Comparison of ENCODE assay signal across 8 mouse cellular contexts in the genomic region with DNA sequence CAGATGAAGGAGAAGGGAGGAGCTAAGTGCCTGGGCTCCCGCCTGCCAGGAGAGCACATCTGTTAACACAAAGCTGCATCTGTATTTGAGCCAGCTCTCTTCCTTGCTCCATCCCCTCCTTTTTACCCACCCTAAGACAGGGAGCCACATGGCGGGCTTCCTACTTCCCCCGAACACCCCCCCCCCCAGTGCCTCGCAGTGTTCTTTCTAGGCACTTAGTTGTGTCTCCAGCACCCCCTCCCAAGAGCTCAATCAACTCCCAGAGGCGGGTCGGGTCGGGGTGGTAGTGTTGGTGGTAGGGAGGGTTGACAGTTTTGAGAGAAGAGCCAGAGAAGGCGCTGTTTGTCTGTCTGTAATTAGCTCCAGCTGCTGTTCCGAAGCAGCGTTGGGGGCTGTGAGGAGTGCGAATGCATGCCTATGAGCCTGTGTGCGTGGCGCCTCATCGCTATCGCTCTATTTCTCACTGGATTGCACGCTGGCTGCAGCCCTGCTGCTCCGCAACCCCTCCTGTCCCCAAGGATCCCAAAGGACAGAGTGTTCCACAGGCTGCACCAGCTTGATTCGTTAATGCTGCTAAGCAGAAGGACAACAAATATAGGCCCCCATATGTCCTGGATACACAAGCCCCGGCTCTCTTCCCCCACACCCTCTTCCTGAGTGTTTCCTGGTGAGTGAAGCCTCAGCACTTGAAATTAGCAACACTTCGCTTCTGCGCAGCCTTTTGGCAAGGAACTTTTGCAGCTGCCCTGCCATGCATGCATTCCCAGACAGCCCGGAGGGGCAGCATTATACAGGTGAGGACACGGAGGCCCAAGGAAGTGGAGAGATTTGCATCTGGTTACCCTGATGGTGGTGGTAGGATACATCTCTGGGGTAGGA. TPM values are rescaled to one million over a fixed set of nuclear protein-coding genes. Genes with fewer than 3 reads are reported as not detected.
DNase-seq lines count a peak whose midpoint lies in the region; ATAC-seq and TF ChIP-seq lines count a peak whose summit lies in the region.

No protein-coding gene starts in this region.

- no peaks in the 10 kb centered on the region for H3K9me3 ChIP-seq in forebrain, postnatal 0 days (ENCODE audit: low read length)
- no peaks in the 10 kb centered on the region for H3K9me3 ChIP-seq in intestine, postnatal 0 days (ENCODE audit: control insufficient read depth)

- H3K4me3 ChIP-seq in gastrocnemius, adult 2 months, result peak overlapping the region; percentile 57
- peak overlapping the region; percentile 28 for H3K4me3 ChIP-seq in forebrain, postnatal 0 days (ENCODE audit: low read depth, low read length)
- H3K4me3 ChIP-seq in intestine, postnatal 0 days (ENCODE audit: low read depth, low read length), result no peak overlapping the region
- H3K4me3 ChIP-seq in olfactory bulb, adult 2 months (ENCODE audit: insufficient read depth, low read depth, low read length), result peak overlapping the region; percentile 37

- H3K36me3 ChIP-seq in forebrain, postnatal 0 days (ENCODE audit: insufficient read depth), result no peaks in the 10 kb centered on the region
- H3K36me3 ChIP-seq in intestine, postnatal 0 days (ENCODE audit: control insufficient read depth, insufficient read depth), result no peaks in the 10 kb centered on the region

- TF ChIP-seq CTCF in gastrocnemius, adult 2 months (IDR thresholded peaks at IDR 0.05), result no peak
- no peak for TF ChIP-seq CTCF in forebrain, postnatal 0 days (IDR thresholded peaks at IDR 0.05; ENCODE audit: low read depth)
- TF ChIP-seq CTCF in intestine, postnatal 0 days (IDR thresholded peaks at IDR 0.05; ENCODE audit: low read depth), result no peak
- no peak for TF ChIP-seq CTCF in olfactory bulb, adult 2 months (IDR thresholded peaks at IDR 0.05; ENCODE audit: insufficient read depth, low read depth, low read length)

- peak; percentile 88 for ATAC-seq in forebrain, postnatal 0 days
- no peak for ATAC-seq in intestine, postnatal 0 days

- H3K4me2 ChIP-seq in forebrain, postnatal 0 days (ENCODE audit: low read depth), result peak overlapping the region; percentile 51
- peak overlapping the region; percentile 38 for H3K4me2 ChIP-seq in intestine, postnatal 0 days (replicated peaks; ENCODE audit: low read depth)

- H3K27ac ChIP-seq in gastrocnemius, adult 2 months, result peak overlapping the region; percentile 48; the same call in 1 of the 2 replicates
- peak overlapping the region; percentile 15; the same call in 1 of the 2 replicates for H3K27ac ChIP-seq in forebrain, postnatal 0 days (ENCODE audit: low read depth, low read length)
- no peak overlapping the region for H3K27ac ChIP-seq in intestine, postnatal 0 days (ENCODE audit: low read depth, low read length)
- no peak overlapping the region for H3K27ac ChIP-seq in olfactory bulb, adult 2 months (ENCODE audit: insufficient read depth, low read depth, low read length)

- intact Hi-C loops in gastrocnemius, adult 2 months (cut with DNase I), result no loop called here
- intact Hi-C loops in gastrocnemius, postnatal 36 days (cut with DNase I), result no loop called here

- peak overlapping the region; percentile 31; the same call in 1 of the 2 replicates for H3K9ac ChIP-seq in forebrain, postnatal 0 days
- no peak overlapping the region for H3K9ac ChIP-seq in intestine, postnatal 0 days (ENCODE audit: low read depth, low read length)

- TF ChIP-seq POLR2A in olfactory bulb, adult 2 months (IDR thresholded peaks at IDR 0.05; ENCODE audit: insufficient read depth, low read depth, low read length), result no peak

- no peaks in the 10 kb centered on the region for H3K4me1 ChIP-seq in forebrain, postnatal 0 days (ENCODE audit: insufficient read depth)
- no peaks in the 10 kb centered on the region for H3K4me1 ChIP-seq in intestine, postnatal 0 days (replicated peaks; ENCODE audit: control insufficient read depth, insufficient read depth, low read length)
- peaks cover 9% of the 10 kb centered on the region for H3K4me1 ChIP-seq in olfactory bulb, adult 2 months (ENCODE audit: control insufficient read depth, insufficient read depth, low read length)

- 29% methylated on average over 23 of the region's 23 CpGs for WGBS in forebrain, postnatal 0 days
- WGBS in intestine, postnatal 0 days, result 23% methylated on average over 23 of the region's 23 CpGs
- WGBS in olfactory bulb, adult 2 months, result 23% methylated on average over 23 of the region's 23 CpGs

- no peaks in the 10 kb centered on the region; the same call in 1 of the 2 replicates for H3K27me3 ChIP-seq in forebrain, postnatal 0 days (ENCODE audit: insufficient read depth, low read length)
- 0 out of 2 replicates have a peak, but pooled peaks cover 4% of the 10 kb centered on the region for H3K27me3 ChIP-seq in intestine, postnatal 0 days (replicated peaks; ENCODE audit: control insufficient read depth, insufficient read depth, low read length)

- peak; percentile 26 for DNase-seq in gastrocnemius, adult 2 months
- no peak for DNase-seq in gastrocnemius, postnatal 36 days
- DNase-seq in ES-CJ7 (ENCODE audit: low read depth, low spot score), result peak; percentile 2
- peak; percentile 49 for DNase-seq in forebrain, postnatal 0 days
- DNase-seq in adrenal gland, postnatal 4 days (ENCODE audit: low spot score in 2 of 2), result no peak
- no peak for DNase-seq in cerebellum, postnatal 4 days (ENCODE audit: low spot score in 2 of 2)

RNA-seq across cellular contexts. Expression of gene Rtl9, which starts 18.7 kb away (rescaled TPM):
- under 1 TPM; 0.10 to 0.36 TPM for total RNA-seq in gastrocnemius, adult 2 months (2021)
- total RNA-seq in gastrocnemius, postnatal 36 days (2021), result under 1 TPM; 0.13 to 0.17 TPM
- 1.2 and 2.0 TPM in 2 replicates for total RNA-seq in forebrain, postnatal 0 days (2014; rRNA removed)
- 0.65 and 0.87 TPM in 2 replicates for polyA plus RNA-seq in forebrain, postnatal 0 days (2015; fragmentation: Nextera tagmentation; extraction: Ambion mirVana)
- 0.09 and 0.12 TPM in 2 replicates for polyA plus RNA-seq in intestine, postnatal 0 days (2015; fragmentation: Nextera tagmentation; extraction: Ambion mirVana)
- not detected in 2 replicates for polyA plus RNA-seq in olfactory bulb, adult 2 months (2012; ENCODE audit: insufficient read depth, insufficient read length, low replicate concordance, missing spikeins)
- 1 to 10 TPM; 1.2 to 1.4 TPM for total RNA-seq in adrenal gland, postnatal 4 days (2021)

Comparison
In these comparisons a context has a peak if more than half of its experiments do, and no peak if none do; other contexts are left out.
1. DNase-seq: peak in gastrocnemius, adult 2 months (single experiment), ES-CJ7 (single experiment) and forebrain, postnatal 0 days (single experiment); none in gastrocnemius, postnatal 36 days (0 of 2), adrenal gland, postnatal 4 days (0 of 2) and cerebellum, postnatal 4 days (0 of 2).
2. H3K27ac ChIP-seq: peak in gastrocnemius, adult 2 months (single experiment) and forebrain, postnatal 0 days (single experiment); none in intestine, postnatal 0 days (single experiment) and olfactory bulb, adult 2 months (single experiment).